Mouse (Mus musculus) R1 (cell line): ENCODE results near the gene Stn1.

Source experiments
- DNase-seq: peaks from one replicate; pipeline ENCODE4 v3.0.0-alpha.2; 2018; ENCODE audit warnings: low read depth, low spot score

Gene Stn1

GRCm38 (mm10) chr19:47508771-47509281 is 28.5 kb downstream of the Stn1 start:
- DNase-seq, result no peak

GRCm38 (mm10) chr19:47508191-47508590 is 29.1 kb downstream of the Stn1 start:
- no peak for DNase-seq

GRCm38 (mm10) chr19:47507128-47508121 is 29.9 kb downstream of the Stn1 start:
- peak; percentile 52 for DNase-seq

GRCm38 (mm10) chr19:47503625-47504024 is 33.7 kb downstream of the Stn1 start:
- DNase-seq, result peak; percentile 87

GRCm38 (mm10) chr19:47502563-47502962 is 34.7 kb downstream of the Stn1 start:
- peak; percentile 76 for DNase-seq

GRCm38 (mm10) chr19:47500389-47501011 is 36.8 kb downstream of the Stn1 start:
- DNase-seq, result no peak

GRCm38 (mm10) chr19:47499841-47500240 is 37.5 kb downstream of the Stn1 start:
- DNase-seq, result no peak

- no peak for DNase-seq
These were observed 38.4 kb downstream of the Stn1 start for GRCm38 (mm10) chr19:47498942-47499341.

- no peak for DNase-seq
These were observed 39.6 kb downstream of the Stn1 start for GRCm38 (mm10) chr19:47497736-47498135.

- no peak for DNase-seq
These were observed 40.0 kb downstream of the Stn1 start for GRCm38 (mm10) chr19:47497313-47497712.

GRCm38 (mm10) chr19:47493017-47493997 is 44.0 kb downstream of the Stn1 start:
- DNase-seq, result peak; percentile 54

GRCm38 (mm10) chr19:47492422-47492821 is 44.9 kb downstream of the Stn1 start:
- DNase-seq, result peak; percentile 68

- DNase-seq, result peak; percentile 88
These were observed 45.5 kb downstream of the Stn1 start for GRCm38 (mm10) chr19:47491853-47492252.

- DNase-seq, result peak; percentile 72
These were observed 48.1 kb downstream of the Stn1 start for GRCm38 (mm10) chr19:47489233-47489632.

- DNase-seq, result peak; percentile 86
These were observed 49.1 kb downstream of the Stn1 start for GRCm38 (mm10) chr19:47488250-47488649.

- DNase-seq, result no peak
These were observed 49.7 kb downstream of the Stn1 start for GRCm38 (mm10) chr19:47487572-47487971.

- DNase-seq, result no peak
These were observed 51.2 kb downstream of the Stn1 start for GRCm38 (mm10) chr19:47485997-47486566.

- peak; percentile 45 for DNase-seq
These were observed 53.2 kb downstream of the Stn1 start for GRCm38 (mm10) chr19:47484110-47484509.

GRCm38 (mm10) chr19:47483346-47483745 is 54.0 kb downstream of the Stn1 start:
- no peak for DNase-seq

GRCm38 (mm10) chr19:47473453-47473852 is 63.9 kb downstream of the Stn1 start:
- no peak for DNase-seq

GRCm38 (mm10) chr19:47472881-47473400 is 64.4 kb downstream of the Stn1 start:
- DNase-seq, result no peak
